Mouse (Mus musculus) cerebellum, postnatal 25 days (tissue): ENCODE results near the gene Atxn1.

Source experiments
- DNase-seq, 2 experiments: peaks; one replicate each; pipeline ENCODE4 v3.0.0; 2021; ENCODE audit warnings: mixed read lengths in 2 of 2

The Atxn1 gene

DNA sequence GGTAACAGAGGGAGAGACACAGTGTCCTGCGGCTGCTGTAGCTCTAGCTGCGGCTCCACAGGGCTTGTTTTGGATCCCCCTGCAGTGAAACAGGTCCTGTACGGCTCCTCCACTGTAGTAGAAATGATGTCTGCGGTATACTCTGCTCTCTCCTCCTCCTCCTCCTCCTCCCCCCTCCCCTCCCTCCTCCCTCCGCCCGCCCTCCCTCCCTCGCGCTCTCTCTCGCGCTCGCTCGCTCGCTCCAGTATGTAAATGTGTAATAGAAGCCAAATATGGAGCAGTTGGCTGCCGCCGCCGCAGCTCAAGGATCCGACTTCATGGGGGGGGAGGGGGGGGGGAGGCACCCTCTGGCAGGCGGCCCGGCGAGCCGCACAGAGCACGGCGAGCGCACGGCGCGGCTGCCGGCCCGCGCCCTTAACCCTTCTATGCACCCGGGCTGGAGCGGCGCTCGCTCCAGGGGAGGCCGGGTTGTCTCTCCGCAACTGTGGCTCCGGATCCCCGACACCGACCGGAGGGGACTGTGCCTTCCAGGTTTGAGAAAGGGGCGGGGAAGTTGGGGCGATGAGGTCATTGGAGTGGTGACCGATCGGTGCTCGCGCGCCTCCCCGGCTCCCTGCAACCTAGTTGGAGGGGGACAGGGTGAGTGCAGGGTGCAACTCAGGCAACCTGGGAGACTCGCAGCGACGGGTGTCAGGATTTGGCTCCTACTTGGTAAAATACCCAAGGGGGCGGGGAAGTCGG, at the start of gene Atxn1:
Atxn1 (minus strand) TSS at position 156 of the 741 bp plus-strand sequence.
- peak; percentile 83 to 84 for DNase-seq

- no peak for DNase-seq
Observed at GRCm38 (mm10) chr13:46011232-46011631, 46.4 kb upstream of the Atxn1 start.

DNA sequence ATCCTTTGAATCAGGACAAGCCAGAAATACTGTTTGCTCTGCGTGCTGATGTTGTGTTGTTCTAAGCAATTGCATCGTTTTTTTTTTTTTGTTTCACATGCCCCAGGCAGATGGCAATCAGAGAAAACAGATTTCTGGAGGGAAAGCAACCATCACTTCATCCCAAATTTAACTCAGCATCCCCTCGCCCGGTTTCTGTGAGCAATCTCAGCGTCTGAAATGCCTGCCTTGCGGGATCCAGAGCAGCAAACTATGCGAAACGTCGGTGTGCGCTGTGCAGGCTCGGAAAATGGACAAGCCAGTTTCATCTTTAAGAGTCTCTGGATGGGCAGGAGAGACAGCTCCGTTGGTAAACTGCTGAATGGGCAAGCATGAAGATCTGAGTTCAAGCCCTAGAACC, 45.3 kb upstream of the Atxn1 start:
- no peak for DNase-seq

DNA sequence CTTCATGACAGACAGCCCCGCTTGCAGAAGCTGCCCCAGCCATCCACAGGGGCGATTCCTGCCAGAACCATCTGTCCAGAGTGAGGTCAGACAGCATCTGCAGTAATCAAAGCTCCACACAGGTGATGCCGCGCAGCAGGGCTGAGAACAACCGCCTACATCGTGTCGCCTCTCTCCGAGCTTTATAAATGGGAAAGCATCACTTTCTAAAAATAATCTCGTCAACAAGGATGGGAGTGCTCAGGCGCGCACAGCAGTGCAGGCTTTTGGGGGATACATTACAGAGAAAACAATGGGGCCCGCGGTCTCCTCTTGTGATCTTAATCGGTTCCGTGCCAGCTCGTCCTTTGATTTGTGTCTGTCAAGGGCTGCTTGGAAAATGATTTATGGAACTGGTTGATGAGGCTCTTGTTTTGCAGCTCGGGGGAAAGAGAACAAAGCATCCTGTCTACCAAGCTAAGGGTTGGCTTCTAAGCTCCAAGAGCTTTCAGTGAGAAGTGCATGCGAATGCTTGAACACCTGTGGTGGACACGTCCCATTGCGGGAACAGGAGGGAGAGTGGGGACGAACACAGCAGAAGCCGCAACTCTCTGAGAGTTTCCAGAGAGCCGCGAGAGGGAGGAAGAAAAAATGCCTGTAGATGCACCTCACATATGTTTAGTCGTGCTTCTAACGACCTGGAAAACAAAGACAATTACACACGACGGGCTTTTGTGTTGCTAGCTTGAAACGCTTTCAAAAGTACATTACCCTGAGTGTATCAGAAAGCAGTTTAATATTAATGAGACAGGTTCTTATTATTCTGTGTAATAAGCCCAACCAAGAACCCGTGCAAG, 44.2 kb upstream of the Atxn1 start:
- peak; percentile 32 to 38 for DNase-seq

DNA sequence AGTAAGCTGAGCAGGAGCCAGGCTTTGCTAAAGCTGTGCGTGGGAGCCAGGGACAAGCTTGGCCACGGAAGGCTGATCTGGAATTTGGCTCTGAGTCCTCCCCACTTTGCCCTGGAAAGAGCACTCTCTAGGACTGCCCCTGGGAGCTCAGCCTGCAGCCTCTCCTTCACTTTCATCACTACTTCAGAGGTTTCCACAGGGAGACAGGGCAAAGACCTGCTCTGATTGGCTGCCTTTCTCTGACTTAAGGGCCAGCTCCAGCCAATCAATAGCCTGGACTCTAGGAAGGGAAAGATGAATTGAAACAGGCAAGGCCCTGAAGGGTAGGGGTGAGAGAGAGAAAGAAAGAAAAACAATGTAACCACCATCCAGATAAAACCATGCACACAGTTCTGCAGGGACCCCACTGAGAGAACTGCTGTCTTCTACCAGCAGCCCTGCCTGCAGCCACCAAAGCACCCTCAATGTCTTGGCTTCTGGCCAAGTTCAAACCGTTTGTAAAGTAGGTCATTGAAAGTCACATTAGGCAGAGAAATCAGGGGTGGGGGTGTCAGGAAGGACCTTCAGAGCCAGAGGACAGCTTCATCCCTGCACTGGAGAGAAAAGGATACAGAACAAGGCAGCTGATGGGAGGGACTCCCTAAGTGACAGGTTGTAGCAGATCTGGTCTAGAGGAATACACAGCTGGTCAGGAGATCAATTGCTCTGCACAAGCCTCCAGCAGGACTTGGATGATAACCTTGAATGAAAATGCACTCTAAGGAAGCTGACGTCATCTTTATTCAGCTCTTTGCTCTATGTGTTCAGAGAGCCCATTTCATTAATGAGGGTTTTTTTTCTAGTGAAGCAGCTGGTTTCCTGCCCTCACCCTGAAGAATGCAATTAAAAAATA, 41.6 kb upstream of the Atxn1 start:
- DNase-seq = peak; percentile 56 to 66

DNA sequence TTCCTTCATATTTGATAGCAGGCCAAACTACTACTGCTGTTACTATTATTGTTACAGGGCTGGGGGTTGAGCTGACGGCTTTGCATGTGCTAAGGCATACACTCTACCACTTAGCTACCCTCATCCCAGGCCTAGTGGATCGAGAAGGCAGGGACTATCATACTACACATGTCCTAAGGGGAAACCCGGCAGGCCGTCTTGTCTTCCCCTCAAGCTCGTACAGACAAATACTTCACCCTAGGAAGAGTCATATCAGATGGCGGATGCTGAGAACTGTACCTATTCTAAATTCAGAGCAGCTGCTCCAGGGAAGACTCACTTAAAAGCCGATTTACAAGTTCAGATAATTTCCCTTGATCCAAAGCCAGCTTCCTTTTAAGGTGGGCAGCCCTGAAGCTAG, 40.8 kb upstream of the Atxn1 start:
- DNase-seq = no peak

DNA sequence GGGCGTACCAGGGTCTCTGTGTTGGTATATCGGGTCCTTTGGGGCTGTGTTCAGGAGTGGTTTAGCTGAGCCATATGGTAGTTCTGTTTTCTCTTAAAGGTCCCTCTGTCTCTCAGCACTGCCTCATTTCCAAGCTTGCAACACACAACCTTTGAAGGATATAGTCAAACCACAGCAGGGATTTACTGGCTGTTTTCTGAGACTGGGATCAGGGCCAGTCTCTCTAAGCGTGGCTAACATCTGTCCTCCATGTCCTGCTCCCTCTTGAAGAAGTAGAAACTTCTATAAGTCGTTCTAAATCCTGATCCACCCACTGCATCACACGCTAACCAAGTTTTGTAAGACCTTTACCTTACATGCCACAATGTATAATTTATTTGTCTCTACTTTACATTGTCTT, 36.5 kb upstream of the Atxn1 start:
- DNase-seq = no peak

- DNase-seq = no peak
Observed at GRCm38 (mm10) chr13:45992953-45993352, 28.1 kb upstream of the Atxn1 start.

DNA sequence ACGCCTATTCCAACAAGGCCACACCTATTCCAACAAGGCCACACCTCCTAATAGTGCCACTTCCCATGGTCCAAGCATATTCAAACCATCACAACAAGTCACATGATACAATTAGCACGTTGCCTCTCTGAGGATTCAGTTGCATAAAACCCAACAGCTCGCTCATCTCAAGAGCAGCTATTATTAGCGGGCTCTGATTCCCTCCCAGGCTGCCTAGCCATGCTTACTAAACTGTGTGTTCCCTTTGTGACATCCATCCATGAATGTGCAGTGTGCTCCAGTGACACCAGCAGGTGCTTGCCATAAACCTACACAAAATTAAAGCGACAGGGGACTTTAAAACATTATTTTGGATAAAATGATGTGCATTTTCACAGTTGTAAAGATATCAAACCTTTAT, 25.7 kb upstream of the Atxn1 start:
- DNase-seq = no peak

DNA sequence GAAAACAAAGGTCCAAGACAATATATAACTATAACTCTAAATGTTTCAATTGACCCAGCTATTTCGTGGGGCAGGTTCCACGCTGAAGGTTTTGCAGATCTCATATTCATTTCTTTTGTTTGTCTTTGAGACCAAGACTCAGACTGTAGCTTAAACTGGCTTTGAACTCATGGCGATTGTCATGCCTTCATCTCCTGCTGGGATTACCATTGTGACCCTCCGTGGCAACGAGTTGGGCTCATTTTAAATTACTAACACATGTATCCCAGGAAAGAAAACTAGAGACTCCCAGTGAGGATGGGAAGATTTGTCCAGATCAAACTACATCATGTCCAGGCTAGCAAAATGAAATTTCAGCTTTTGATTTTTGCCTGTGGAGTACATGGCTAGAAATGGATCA, 14.4 kb upstream of the Atxn1 start:
- DNase-seq = no peak

DNA sequence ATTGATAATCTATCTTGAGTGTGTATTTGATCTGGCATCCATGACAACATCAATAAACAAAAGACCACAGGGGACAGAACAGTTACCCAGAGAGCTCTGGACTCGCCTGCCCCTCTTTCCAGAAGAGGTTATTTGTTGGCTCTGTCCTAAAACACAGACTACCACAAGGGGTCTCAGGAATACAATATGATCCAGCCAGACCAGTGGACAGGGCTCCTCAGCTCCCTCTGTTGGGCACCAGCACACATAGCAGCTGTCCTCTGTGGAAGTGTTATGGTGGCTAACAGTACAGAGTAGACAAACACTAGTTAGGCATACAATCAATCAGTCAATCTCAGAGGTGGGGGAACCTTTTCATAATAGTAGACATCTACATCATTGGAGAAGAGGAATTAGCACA, 12.1 kb upstream of the Atxn1 start:
- peak; percentile 27 to 42 for DNase-seq

DNA sequence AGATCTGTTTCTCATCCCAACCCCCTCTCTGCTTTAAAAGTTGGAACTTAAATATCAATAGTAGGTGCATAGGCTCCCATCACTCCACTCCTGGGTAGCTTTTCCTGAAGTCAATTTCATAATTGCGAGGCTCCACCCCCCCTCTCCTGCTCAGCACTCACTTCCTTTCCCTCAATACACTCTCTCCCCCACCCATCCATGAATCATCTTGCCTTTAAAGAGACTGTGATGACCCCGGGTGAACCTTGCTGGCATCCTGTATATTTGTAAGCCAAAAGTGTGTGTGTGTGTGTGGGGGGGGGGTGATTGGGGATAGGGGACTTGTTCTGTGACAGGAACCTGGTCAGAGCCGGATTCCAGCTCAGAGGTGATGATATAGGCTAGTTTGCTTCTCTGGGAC, 9.8 kb upstream of the Atxn1 start:
- DNase-seq = no peak

GRCm38 (mm10) chr13:45973972-45974490, 9.2 kb upstream of the Atxn1 start:
- DNase-seq = no peak

DNA sequence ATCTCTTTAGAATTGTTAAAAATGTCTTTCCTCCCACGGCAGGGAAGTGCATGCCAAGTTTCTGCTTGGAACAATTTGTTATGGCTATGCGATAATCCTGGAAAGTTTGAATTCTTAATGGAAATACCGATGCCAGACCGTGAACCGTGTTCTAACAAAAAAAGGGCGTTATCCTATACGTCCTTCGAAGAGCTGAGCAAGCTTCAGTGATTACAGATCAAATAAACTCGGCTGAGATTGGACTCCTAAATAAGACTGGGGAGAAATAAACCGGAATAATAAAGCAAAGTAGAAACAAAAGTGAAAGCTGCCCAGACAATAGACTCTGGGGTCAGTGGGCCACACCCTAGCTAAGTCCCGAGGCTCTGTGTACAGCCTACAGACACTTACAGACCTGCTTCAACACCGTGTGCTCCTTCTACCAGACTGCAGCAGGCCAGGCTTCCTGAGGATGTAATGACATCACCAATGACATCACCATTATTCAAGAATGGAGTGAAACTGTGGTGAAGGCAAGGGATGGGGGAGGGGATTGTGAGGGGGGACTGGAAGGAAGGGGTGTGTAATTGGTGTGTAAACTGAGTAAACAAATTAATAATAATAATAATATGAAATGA, 6.2 kb upstream of the Atxn1 start:
- DNase-seq = no peak

- DNase-seq = no peak
Observed at GRCm38 (mm10) chr13:45968206-45968605, 3.4 kb upstream of the Atxn1 start.

GRCm38 (mm10) chr13:45967371-45967770, 2.6 kb upstream of the Atxn1 start:
- DNase-seq = no peak

DNA sequence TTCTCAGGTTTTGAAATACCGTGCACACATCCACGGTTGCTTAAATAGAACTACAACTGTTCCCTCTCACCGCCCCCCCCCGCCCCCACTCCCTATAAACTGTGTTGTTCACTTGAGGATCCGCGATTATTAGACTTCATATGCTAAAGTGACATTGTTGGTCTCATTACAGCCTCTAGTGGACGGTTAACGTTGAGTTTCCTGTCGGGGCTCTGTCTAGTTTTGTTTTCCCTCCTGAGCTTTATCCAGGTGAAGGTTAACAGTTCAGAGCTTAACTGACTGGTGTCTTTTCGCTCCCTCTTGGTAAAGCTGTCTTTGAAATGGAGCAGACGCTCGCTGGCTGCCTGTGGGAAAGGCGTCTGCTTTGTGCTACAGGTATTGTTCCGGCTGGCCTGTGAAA, 1.8 kb upstream of the Atxn1 start:
- peak; percentile 10 to 40 for DNase-seq

DNA sequence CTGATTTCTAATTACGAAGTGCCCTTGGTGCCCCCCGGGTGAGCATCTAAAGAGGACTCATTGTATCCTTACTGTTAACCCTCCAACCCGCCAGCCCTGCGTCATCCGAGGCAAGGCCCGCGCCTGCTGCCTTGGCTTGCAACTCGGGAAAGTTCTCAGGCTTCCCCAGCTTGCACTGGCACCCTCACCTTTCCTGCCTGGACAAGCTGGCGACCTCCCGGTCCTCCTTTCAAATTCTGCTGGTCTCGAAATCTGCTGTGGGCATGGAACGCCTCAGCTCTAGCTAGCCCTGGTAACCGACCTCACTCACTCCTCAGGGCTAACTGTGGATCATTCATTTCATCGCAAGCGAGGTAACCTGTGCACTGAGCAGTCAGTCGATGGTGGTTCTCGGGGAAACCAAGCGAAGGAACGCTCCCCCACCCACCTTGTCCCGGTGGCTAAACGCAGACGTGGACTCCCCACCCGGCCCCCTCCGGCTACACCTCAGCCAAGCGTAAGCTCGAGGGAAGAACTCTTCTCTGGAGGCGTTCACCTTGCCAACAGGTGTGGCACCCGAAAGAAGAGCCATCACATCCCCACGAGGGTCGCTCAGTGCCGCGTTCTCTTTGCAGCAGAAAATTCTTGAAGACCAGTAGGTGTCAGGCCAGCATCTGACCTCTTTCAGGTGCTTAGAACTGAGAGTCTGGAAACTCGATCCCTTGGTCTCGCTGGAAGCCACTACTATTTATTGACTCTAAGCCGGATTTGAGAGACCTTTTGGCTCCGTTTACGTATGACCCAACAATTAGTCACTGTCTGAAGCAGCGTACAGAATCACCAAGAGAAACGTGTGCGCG, 1.0 kb upstream of the Atxn1 start:
- DNase-seq = peak in 1 of 2 experiments; percentile 50

GRCm38 (mm10) chr13:45964331-45964852, 416 bp downstream of the Atxn1 start:
- peak; percentile 68 to 72 for DNase-seq

DNA sequence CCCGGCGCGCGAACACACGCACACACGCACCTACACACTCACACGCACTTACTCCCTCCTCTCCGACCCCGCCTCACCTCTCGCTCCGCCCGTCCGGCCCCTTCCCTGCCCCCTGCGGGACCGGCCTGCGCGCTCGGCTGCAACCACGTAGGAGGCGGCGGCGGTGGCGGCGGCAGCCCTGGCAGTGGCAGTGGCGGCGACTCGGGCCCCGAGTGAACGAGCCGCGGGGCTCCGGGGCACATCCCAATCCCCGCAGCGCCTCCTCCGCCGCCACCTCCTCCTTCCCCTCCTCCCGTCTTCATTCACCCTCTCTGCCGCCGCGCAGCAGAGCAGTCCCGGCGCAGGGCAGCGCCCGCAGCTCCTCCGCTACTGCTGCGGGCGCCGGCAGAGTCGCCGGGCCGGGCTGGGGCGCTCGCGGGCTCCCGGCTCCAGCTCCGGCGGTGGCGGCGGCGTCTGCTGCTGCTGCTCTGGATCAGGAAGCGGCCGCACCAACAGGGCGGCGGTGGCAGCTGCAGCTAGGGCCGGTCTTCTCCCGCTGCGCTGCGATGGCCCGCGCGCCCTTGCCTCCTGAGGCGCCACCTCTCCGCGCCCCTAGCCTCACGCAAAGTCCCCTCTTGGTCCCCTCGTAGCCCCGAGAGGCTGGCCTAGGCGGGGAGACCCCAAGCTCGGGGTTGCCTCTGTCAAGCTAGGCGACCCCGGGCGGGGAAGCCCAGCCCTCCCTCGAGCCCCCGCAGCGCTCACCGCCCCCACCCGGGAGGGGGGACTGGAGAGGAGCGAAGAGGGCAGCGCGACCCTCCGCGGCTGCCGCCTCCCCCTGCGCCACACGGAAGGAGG, 1.1 kb downstream of the Atxn1 start:
- peak; percentile 87 to 90 for DNase-seq
